Mouse (Mus musculus) urinary bladder, postnatal 36 days (tissue): ENCODE measurements around the gene Atxn1l.

ENCODE experiments used
- DNase-seq, 2 experiments: peaks; one replicate each; pipeline ENCODE4 v3.0.0; 2022; ENCODE audit warnings: low spot score in 2 of 2, mixed read lengths in 1 of 2

The Atxn1l gene

GRCm38 (mm10) chr8:109731012-109731411 lies 6.5 kb downstream of the Atxn1l start:
- no peak for DNase-seq

- DNase-seq: no peak
These were observed 12.4 kb downstream of the Atxn1l start for GRCm38 (mm10) chr8:109725106-109725505.

GRCm38 (mm10) chr8:109714961-109715360 lies 22.6 kb downstream of the Atxn1l start:
- DNase-seq: no peak

GRCm38 (mm10) chr8:109712521-109712920 lies 25.0 kb downstream of the Atxn1l start:
- no peak for DNase-seq

- no peak for DNase-seq
These were observed 29.6 kb downstream of the Atxn1l start for GRCm38 (mm10) chr8:109707921-109708320.

- peak; percentile 65 to 74 for DNase-seq
These were observed 30.7 kb downstream of the Atxn1l start for GRCm38 (mm10) chr8:109706874-109707237.

GRCm38 (mm10) chr8:109706076-109706873 lies 31.3 kb downstream of the Atxn1l start:
- peak in 1 of 2 experiments; percentile 8 for DNase-seq

- peak; percentile 89 to 91 for DNase-seq
These were observed 32.0 kb downstream of the Atxn1l start, which contains the start of gene Zfp821 for GRCm38 (mm10) chr8:109705320-109706075. TSS of gene Zfp821 (plus strand) at chr8:109705546.

GRCm38 (mm10) chr8:109704565-109705319 lies 32.8 kb downstream of the Atxn1l start:
- peak; percentile 10 to 16 for DNase-seq

GRCm38 (mm10) chr8:109698477-109698876 lies 39.1 kb downstream of the Atxn1l start:
- no peak for DNase-seq

GRCm38 (mm10) chr8:109697754-109698153 lies 39.8 kb downstream of the Atxn1l start:
- no peak for DNase-seq

GRCm38 (mm10) chr8:109694154-109694553 lies 43.4 kb downstream of the Atxn1l start:
- DNase-seq: no peak

GRCm38 (mm10) chr8:109693146-109693900 lies 44.2 kb downstream of the Atxn1l start, which contains the start of gene Ist1:
TSS of gene Ist1 (minus strand) at chr8:109693260.
- peak; percentile 97 to 99 for DNase-seq

GRCm38 (mm10) chr8:109692443-109693145 lies 44.9 kb downstream of the Atxn1l start:
- DNase-seq: no peak

GRCm38 (mm10) chr8:109691769-109692168 lies 45.8 kb downstream of the Atxn1l start:
- DNase-seq: no peak

GRCm38 (mm10) chr8:109687248-109687647 lies 50.3 kb downstream of the Atxn1l start:
- no peak for DNase-seq

GRCm38 (mm10) chr8:109682120-109682519 lies 55.4 kb downstream of the Atxn1l start:
- no peak for DNase-seq

GRCm38 (mm10) chr8:109681535-109681934 lies 56.0 kb downstream of the Atxn1l start:
- no peak for DNase-seq
